23 mouse cellular contexts compared by ENCODE assay signal in genomic region chr4:47494686-47495085, GRCm38 (mm10). TPM values are rescaled to one million over a fixed set of nuclear protein-coding genes. Genes with fewer than 3 reads are reported as not detected.
A peak's percentile ranks its signal among the peaks of the same experiment; 100 is the strongest.
DNase-seq lines count a peak whose midpoint lies in the region; ATAC-seq lines count a peak whose summit lies in the region.
"Had no signal": no experiment of that assay in that cellular context is flagged by ENCODE, and none has a peak within 500 bp of the region (broad histone marks: within the 10 kb centered on the region; RNA-seq: fewer than 3 reads in every experiment).

No protein-coding gene starts in this region.

- peak; percentile 30 for ATAC-seq in megakaryocyte progenitor cell, adult 5-6 weeks (replicated peaks; ENCODE audit: poor library complexity)
- ATAC-seq: forebrain, embryonic 13.5 days; forebrain, embryonic 16.5 days; hindbrain, postnatal 0 days; inflammation-experienced regulatory T-cells, adult 6 months; intestine, embryonic 16.5 days had no signal

- peak; percentile 7 for DNase-seq in retina, postnatal 1 day
- no peak for DNase-seq in retina, embryonic 14.5 days (ENCODE audit: low spot score)
- DNase-seq in MEL-GATA-1-ER (ENCODE audit: extremely low read depth, low read depth) (peak; percentile 16), NIH3T3 (ENCODE audit: low read depth) (peak; percentile 22)
- DNase-seq in adrenal gland, postnatal 10 days: no peak
- DNase-seq in gastrocnemius, adult 8-10 months (ENCODE audit: low spot score in 2 of 2): no peak
- DNase-seq in kidney, adult 11 months: no peak
- DNase-seq: adrenal gland, adult 8-10 months; cerebellum, adult 11-12 months; cerebellum, adult 8-10 months; cerebellum, postnatal 10 days; cerebellum, postnatal 36 days; gastrocnemius, postnatal 14 days; heart, adult 2 months; heart, postnatal 14 days; heart, postnatal 4 days; kidney, adult 2 months had no signal

RNA-seq across cellular contexts. Expression of gene Sec61b, which starts 20.2 kb away (rescaled TPM):
- 584 and 670 TPM in 2 replicates for total RNA-seq in megakaryocyte progenitor cell, adult 5-6 weeks (2015)
- total RNA-seq in megakaryocyte progenitor cell, adult 5-6 weeks (2017): 230 and 279 TPM in 2 replicates
- 100 to 1,000 TPM; 149 to 186 TPM for total RNA-seq in adrenal gland, postnatal 10 days (2021)
- 10 to 100 TPM; 30.6 to 84.1 (median 36.1) TPM for total RNA-seq in gastrocnemius, adult 8-10 months (2022)

RNA-seq across cellular contexts. Expression of gene Alg2, which starts 20.6 kb away (rescaled TPM):
- total RNA-seq in megakaryocyte progenitor cell, adult 5-6 weeks (2015): 43.4 and 48.4 TPM in 2 replicates
- 18.0 and 19.5 TPM in 2 replicates for total RNA-seq in megakaryocyte progenitor cell, adult 5-6 weeks (2017)
- 10 to 100 TPM; 68.8 to 83.3 TPM for total RNA-seq in adrenal gland, postnatal 10 days (2021)
- 10 to 100 TPM in 2 of 4 experiments, 1 to 10 TPM in 2; 8.1 to 15.5 (median 10.3) TPM for total RNA-seq in gastrocnemius, adult 8-10 months (2022)

Comparison
In these comparisons a context has a peak if more than half of its experiments do, and no peak if none do; other contexts are left out.
1. DNase-seq: peak in retina, postnatal 1 day (single experiment), MEL-GATA-1-ER (single experiment) and NIH3T3 (single experiment); none in retina, embryonic 14.5 days (single experiment), adrenal gland, postnatal 10 days (single experiment), gastrocnemius, adult 8-10 months (0 of 2) and kidney, adult 11 months (single experiment).